Mouse (Mus musculus): ENCODE measurements at regions not wholly inside any gene's neighbourhood (a gene's known extent, or its start where the extent isn't known, plus 50 kb on each side); places are given as distances from the start of the nearest gene placed in this dataset.

DNA sequence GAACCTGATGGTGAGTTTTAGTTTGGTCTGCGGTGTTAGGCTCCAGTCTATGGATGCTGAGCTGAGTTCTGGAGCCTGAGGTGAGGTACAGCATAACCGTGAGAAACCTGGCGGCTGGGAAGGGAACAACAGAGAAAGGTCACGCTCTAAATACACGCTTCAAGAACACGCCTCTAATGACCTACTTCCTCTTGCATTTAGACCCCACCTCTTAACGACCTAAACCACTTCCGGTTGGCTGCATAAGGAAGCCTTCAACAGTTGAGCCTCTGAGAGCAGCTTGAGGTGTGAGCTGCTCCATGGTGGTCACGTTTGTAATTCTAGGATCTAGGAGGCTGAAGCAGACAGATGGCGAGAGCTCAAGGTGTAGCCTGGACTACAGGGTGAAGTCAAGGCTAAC is 175.8 kb downstream of the Zfp365 start:
- H3K4me2 ChIP-seq = no peak overlapping the region
- H3K9ac ChIP-seq = no peak overlapping the region
- H3K4me3 ChIP-seq = no peak overlapping the region
- no peak overlapping the region for H3K27ac ChIP-seq (ENCODE audit: poor library complexity, severe bottlenecking)
- no peaks in the 10 kb centered on the region for H3K9me3 ChIP-seq (replicated peaks)
- no peaks in the 10 kb centered on the region for H3K36me3 ChIP-seq
- no peaks in the 10 kb centered on the region for H3K4me1 ChIP-seq (replicated peaks)
- no peak for ATAC-seq (ENCODE audit: insufficient number of reproducible peaks, low FRiP score)
- 78% methylated on average over 10 of the region's 10 CpGs for WGBS
- H3K27me3 ChIP-seq (replicated peaks) = no peaks in the 10 kb centered on the region

DNA sequence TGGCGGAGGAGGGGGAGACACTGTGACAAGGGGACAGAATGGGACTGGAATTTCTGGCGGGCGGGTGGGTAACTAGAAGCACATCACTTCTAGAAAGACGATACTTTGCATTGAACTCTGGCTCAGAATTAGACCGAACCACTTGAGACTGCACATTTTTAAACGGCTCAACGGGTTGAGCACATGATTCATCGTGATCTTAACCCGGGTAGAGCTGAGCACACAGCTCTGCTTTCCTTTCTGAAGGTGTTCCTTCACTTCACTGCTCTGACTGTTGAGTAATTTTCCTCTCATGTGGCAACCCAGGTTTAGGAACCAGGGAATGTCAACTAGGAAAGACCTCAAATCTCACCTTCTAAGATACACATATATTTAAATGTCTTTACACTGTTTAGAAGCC is 180.9 kb downstream of the Zfp365 start:
- ATAC-seq (ENCODE audit: insufficient number of reproducible peaks, low FRiP score) = no peak
- WGBS = 76% methylated on average over 9 of the region's 9 CpGs

GRCm38 (mm10) chr10:67729271-67729670 is 180.5 kb upstream of the Ado start:
- Histone ChIP-seq H3K27me3 (replicated peaks) (0 out of 2 replicates have a peak, but pooled peaks cover 3% of the 10 kb centered on the region), H3K36me3 (no peaks in the 10 kb centered on the region), H3K4me1 (replicated peaks) (no peaks in the 10 kb centered on the region), H3K4me2 (no peak overlapping the region), H3K9ac (no peak overlapping the region), H3K27ac (ENCODE audit: poor library complexity, severe bottlenecking) (no peak overlapping the region), H3K4me3 (no peak overlapping the region), H3K9me3 (replicated peaks) (no peaks in the 10 kb centered on the region)
- ATAC-seq (ENCODE audit: insufficient number of reproducible peaks, low FRiP score) = 0 out of 2 replicates have a peak, but pooled peaks have one; percentile 42
- 52% methylated on average over 6 of the region's 6 CpGs for WGBS

More for the DNA sequence above, 180.9 kb downstream of the Zfp365 start:
- Histone ChIP-seq H3K36me3 (no peaks in the 10 kb centered on the region), H3K4me3 (no peak overlapping the region), H3K27me3 (replicated peaks) (no peaks in the 10 kb centered on the region), H3K27ac (ENCODE audit: poor library complexity, severe bottlenecking) (no peak overlapping the region), H3K9ac (no peak overlapping the region), H3K4me1 (replicated peaks) (no peaks in the 10 kb centered on the region), H3K9me3 (replicated peaks) (no peaks in the 10 kb centered on the region), H3K4me2 (no peak overlapping the region)

DNA sequence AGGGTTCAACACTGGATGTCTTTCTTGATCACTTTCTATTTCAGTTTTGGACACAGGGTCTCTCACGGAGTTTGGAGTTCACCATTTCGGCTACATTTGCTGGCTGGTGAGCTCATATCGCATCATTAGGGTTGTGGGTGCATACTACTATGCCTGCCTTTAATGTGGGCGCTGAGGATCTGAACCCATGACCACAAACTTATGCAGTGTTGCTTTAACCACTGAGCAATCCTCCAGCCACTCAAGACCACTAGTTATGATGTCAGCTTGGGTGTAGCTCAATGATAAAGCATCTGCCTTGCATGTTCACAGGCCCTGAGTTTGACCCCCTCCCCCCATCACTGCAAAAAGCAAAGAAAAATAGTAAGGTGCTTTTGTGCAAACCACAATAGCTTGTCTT is 178.8 kb upstream of the Ado start:
- H3K36me3 ChIP-seq = no peaks in the 10 kb centered on the region
- H3K4me1 ChIP-seq (replicated peaks) = no peaks in the 10 kb centered on the region
- peaks cover 3% of the 10 kb centered on the region; the same call in 1 of the 2 replicates for H3K27me3 ChIP-seq (replicated peaks)
- H3K9me3 ChIP-seq (replicated peaks) = no peaks in the 10 kb centered on the region
- WGBS = 80% methylated on average over 4 of the region's 4 CpGs
- no peak overlapping the region for H3K9ac ChIP-seq
- H3K27ac ChIP-seq (ENCODE audit: poor library complexity, severe bottlenecking) = no peak overlapping the region
- ATAC-seq (ENCODE audit: insufficient number of reproducible peaks, low FRiP score) = no peak
- no peak overlapping the region for H3K4me3 ChIP-seq
- no peak overlapping the region for H3K4me2 ChIP-seq

GRCm38 (mm10) chr10:67726796-67727195 is 178.0 kb upstream of the Ado start:
- Histone ChIP-seq H3K27me3 (replicated peaks) (peaks cover 3% of the 10 kb centered on the region), H3K4me2 (no peak overlapping the region), H3K9ac (no peak overlapping the region), H3K27ac (ENCODE audit: poor library complexity, severe bottlenecking) (no peak overlapping the region), H3K4me1 (replicated peaks) (no peaks in the 10 kb centered on the region), H3K36me3 (no peaks in the 10 kb centered on the region), H3K9me3 (replicated peaks) (no peaks in the 10 kb centered on the region), H3K4me3 (no peak overlapping the region)
- no peak for ATAC-seq (ENCODE audit: insufficient number of reproducible peaks, low FRiP score)
- WGBS = 89% methylated on average over 6 of the region's 6 CpGs

GRCm38 (mm10) chr10:67726351-67726750 is 177.6 kb upstream of the Ado start:
- Histone ChIP-seq H3K4me3 (no peak overlapping the region), H3K4me1 (replicated peaks) (no peaks in the 10 kb centered on the region), H3K9me3 (replicated peaks) (no peaks in the 10 kb centered on the region), H3K27me3 (replicated peaks) (peaks cover 3% of the 10 kb centered on the region), H3K4me2 (no peak overlapping the region), H3K36me3 (no peaks in the 10 kb centered on the region), H3K9ac (no peak overlapping the region), H3K27ac (ENCODE audit: poor library complexity, severe bottlenecking) (no peak overlapping the region)
- ATAC-seq (ENCODE audit: insufficient number of reproducible peaks, low FRiP score) = no peak
- whole genome bisulfite sequencing = 56% methylated on average over 7 of the region's 7 CpGs

DNA sequence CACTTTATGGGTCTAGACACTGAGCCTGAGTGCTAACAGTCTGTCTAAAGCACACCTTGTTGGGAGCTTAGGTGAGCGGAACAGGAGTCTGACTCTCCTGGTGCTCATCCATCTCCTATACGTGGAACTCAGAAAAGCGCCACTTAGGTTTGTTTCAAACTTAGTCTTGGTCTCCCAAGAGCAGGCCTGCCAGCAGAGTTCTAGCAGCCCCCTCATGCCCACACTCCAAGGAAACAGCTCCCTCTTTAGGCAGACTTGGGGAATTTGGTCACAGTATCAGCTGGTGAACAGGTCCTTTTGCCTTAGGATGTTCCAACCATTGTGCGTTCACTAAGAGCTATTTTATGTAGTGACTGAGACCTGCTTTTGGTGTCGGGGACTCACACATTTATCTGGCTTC is 173.0 kb upstream of the Ado start:
- Histone ChIP-seq H3K27me3 (replicated peaks) (peaks cover 3% of the 10 kb centered on the region), H3K9ac (no peak overlapping the region), H3K36me3 (no peaks in the 10 kb centered on the region), H3K4me1 (replicated peaks) (no peaks in the 10 kb centered on the region), H3K9me3 (replicated peaks) (no peaks in the 10 kb centered on the region), H3K4me3 (no peak overlapping the region), H3K4me2 (no peak overlapping the region), H3K27ac (ENCODE audit: poor library complexity, severe bottlenecking) (no peak overlapping the region)
- 37% methylated on average over 5 of the region's 5 CpGs for WGBS
- ATAC-seq (ENCODE audit: insufficient number of reproducible peaks, low FRiP score) = no peak

GRCm38 (mm10) chr10:67717506-67717905 is 168.8 kb upstream of the Ado start:
- Histone ChIP-seq H3K27ac (ENCODE audit: poor library complexity, severe bottlenecking) (no peak overlapping the region), H3K27me3 (replicated peaks) (no peaks in the 10 kb centered on the region; the same call in 1 of the 2 replicates), H3K9ac (no peak overlapping the region), H3K4me3 (no peak overlapping the region), H3K36me3 (no peaks in the 10 kb centered on the region), H3K4me1 (replicated peaks) (no peaks in the 10 kb centered on the region), H3K4me2 (no peak overlapping the region), H3K9me3 (replicated peaks) (no peaks in the 10 kb centered on the region)
- no peak for ATAC-seq (ENCODE audit: insufficient number of reproducible peaks, low FRiP score)
- 70% methylated on average over 7 of the region's 7 CpGs for WGBS

GRCm38 (mm10) chr10:67715046-67715445 is 166.3 kb upstream of the Ado start:
- Histone ChIP-seq H3K27me3 (replicated peaks) (no peaks in the 10 kb centered on the region), H3K27ac (ENCODE audit: poor library complexity, severe bottlenecking) (no peak overlapping the region), H3K36me3 (no peaks in the 10 kb centered on the region), H3K9me3 (replicated peaks) (0 out of 2 replicates have a peak, but pooled peaks cover 6% of the 10 kb centered on the region), H3K4me2 (no peak overlapping the region), H3K4me3 (no peak overlapping the region), H3K4me1 (replicated peaks) (no peaks in the 10 kb centered on the region), H3K9ac (no peak overlapping the region)
- WGBS = 76% methylated on average over 4 of the region's 4 CpGs
- ATAC-seq (ENCODE audit: insufficient number of reproducible peaks, low FRiP score) = no peak

DNA sequence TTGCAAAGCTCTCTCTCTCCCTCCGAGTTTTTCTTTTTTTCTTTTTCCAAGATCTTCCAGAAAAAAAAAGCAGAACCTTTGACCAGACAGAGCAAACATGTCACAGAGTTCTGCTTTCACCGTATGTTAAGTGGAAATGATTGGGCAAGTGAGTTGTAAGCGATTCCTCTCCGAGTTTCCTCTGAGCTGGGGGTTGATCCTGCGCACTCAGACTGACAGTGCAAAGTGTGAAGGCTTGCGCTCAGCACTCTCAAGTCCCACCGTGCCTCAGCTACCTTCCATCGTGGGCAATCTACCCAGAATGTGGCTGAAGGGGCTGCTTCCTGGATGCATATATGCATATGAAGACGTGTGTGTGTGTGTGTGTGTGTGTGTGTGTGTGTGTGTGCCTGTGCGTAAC is 164.3 kb upstream of the Ado start:
- Histone ChIP-seq H3K4me3 (no peak overlapping the region), H3K4me2 (no peak overlapping the region), H3K9me3 (replicated peaks) (0 out of 2 replicates have a peak, but pooled peaks cover 6% of the 10 kb centered on the region), H3K9ac (no peak overlapping the region), H3K27ac (ENCODE audit: poor library complexity, severe bottlenecking) (no peak overlapping the region), H3K27me3 (replicated peaks) (no peaks in the 10 kb centered on the region), H3K4me1 (replicated peaks) (no peaks in the 10 kb centered on the region), H3K36me3 (no peaks in the 10 kb centered on the region)
- 78% methylated on average over 10 of the region's 10 CpGs for WGBS
- no peak for ATAC-seq (ENCODE audit: insufficient number of reproducible peaks, low FRiP score)

DNA sequence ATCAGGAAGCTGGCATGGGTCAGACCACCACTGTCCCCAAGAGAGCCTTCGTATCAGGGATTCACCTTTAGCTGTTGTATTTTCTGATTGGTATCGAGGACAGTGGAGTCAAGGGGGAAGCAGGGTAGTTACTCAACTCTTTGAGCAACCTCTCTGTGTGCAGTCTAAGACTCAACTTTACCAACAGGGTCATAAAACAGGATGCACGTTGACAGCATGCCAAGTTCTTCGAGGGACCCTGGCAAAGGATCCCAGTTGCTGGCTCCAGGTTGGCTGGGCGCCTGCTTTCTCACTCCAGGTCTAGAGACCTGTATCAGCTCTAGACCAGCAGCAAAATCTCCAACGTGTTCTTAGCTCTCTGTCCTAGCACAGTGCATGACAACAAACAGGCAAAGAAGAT is 163.9 kb upstream of the Ado start:
- no peaks in the 10 kb centered on the region for H3K27me3 ChIP-seq (replicated peaks)
- H3K4me3 ChIP-seq = no peak overlapping the region
- no peak for ATAC-seq (ENCODE audit: insufficient number of reproducible peaks, low FRiP score)
- 0 out of 2 replicates have a peak, but pooled peaks cover 6% of the 10 kb centered on the region for H3K9me3 ChIP-seq (replicated peaks)
- WGBS = 69% methylated on average over 6 of the region's 6 CpGs
- H3K9ac ChIP-seq = no peak overlapping the region
- no peak overlapping the region for H3K27ac ChIP-seq (ENCODE audit: poor library complexity, severe bottlenecking)
- H3K4me2 ChIP-seq = no peak overlapping the region
- no peaks in the 10 kb centered on the region for H3K4me1 ChIP-seq (replicated peaks)
- no peaks in the 10 kb centered on the region for H3K36me3 ChIP-seq

DNA sequence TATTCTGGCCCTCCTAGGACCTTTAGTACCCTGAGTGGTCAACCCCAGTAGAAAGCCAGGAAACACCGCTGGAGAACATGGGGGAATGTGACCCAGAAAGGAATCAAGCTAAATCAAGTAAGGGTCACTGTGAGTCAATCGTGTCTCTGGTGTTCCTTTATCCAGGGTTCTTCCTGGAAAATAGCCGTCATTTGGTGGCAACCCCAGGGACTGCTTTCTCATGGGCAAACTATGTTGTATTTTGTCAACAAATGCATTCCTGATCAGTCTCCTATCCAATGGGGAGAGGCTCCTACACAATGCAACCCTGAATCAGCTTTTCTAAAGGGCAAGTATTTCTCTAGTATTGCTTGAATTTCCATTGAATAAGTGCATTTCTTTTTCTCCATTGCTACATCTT is 163.2 kb upstream of the Ado start:
- H3K36me3 ChIP-seq = no peaks in the 10 kb centered on the region
- ATAC-seq (ENCODE audit: insufficient number of reproducible peaks, low FRiP score) = no peak
- WGBS = 75% methylated on average over 3 of the region's 3 CpGs
- H3K9ac ChIP-seq = no peak overlapping the region
- no peaks in the 10 kb centered on the region for H3K27me3 ChIP-seq (replicated peaks)
- H3K27ac ChIP-seq (ENCODE audit: poor library complexity, severe bottlenecking) = no peak overlapping the region
- no peaks in the 10 kb centered on the region for H3K4me1 ChIP-seq (replicated peaks)
- 0 out of 2 replicates have a peak, but pooled peaks cover 6% of the 10 kb centered on the region for H3K9me3 ChIP-seq (replicated peaks)
- no peak overlapping the region for H3K4me2 ChIP-seq
- H3K4me3 ChIP-seq = no peak overlapping the region

All from heart, embryonic 12.5 days (tissue).